Comparison of ENCODE assay signal across 9 mouse cellular contexts in genomic region chr13:95249511-95250456, GRCm38 (mm10). TPM values are rescaled to one million over a fixed set of nuclear protein-coding genes. Genes with fewer than 3 reads are reported as not detected.
A peak's percentile ranks its signal among the peaks of the same experiment; 100 is the strongest.
DNase-seq lines count a peak whose midpoint lies in the region; ATAC-seq lines count a peak whose summit lies in the region.
"Had no signal": no experiment of that assay in that cellular context is flagged by ENCODE, and none has a peak within 500 bp of the region (broad histone marks: within the 10 kb centered on the region; RNA-seq: fewer than 3 reads in every experiment).

Gene Pde8b, minus strand, starts transcription at chr13:95250336.

- WGBS in heart, embryonic 10.5 days = 4% methylated on average over 37 of the region's 37 CpGs
- 3% methylated on average over 34 of the region's 37 CpGs for WGBS in embryonic facial prominence, embryonic 15.5 days
- WGBS in hindbrain, embryonic 16.5 days = 4% methylated on average over 36 of the region's 37 CpGs

- H3K9ac ChIP-seq in embryonic facial prominence, embryonic 15.5 days = no peak within 1 kb of the TSS
- peak within 1 kb of the TSS; percentile 60 for H3K9ac ChIP-seq in hindbrain, embryonic 16.5 days (ENCODE audit: low read depth, low read length)

- H3K27me3 ChIP-seq in heart, embryonic 10.5 days (ENCODE audit: insufficient read depth, poor library complexity, severe bottlenecking) = peaks cover 50% of the 10 kb centered on the region
- peaks cover 19% of the 10 kb centered on the region for H3K27me3 ChIP-seq in embryonic facial prominence, embryonic 15.5 days
- no peaks in the 10 kb centered on the region for H3K27me3 ChIP-seq in hindbrain, embryonic 16.5 days (replicated peaks; ENCODE audit: control insufficient read depth, insufficient read depth, low read length)

- ATAC-seq in embryonic facial prominence, embryonic 15.5 days (ENCODE audit: insufficient number of reproducible peaks, low FRiP score, low TSS enrichment, low read depth) = no peak
- 0 out of 2 replicates have a peak, but pooled peaks have one; percentile 54 for ATAC-seq in hindbrain, embryonic 16.5 days

- no peak for DNase-seq in heart, embryonic 10.5 days (ENCODE audit: low spot score)
- no peak for DNase-seq in heart, adult 8-10 months (ENCODE audit: low spot score)
- peak; percentile 30 to 31 for DNase-seq in layer of hippocampus, postnatal 36 days
- DNase-seq in lung, postnatal 10 days = peak; percentile 24
- peak; percentile 16 to 41 for DNase-seq in right cerebral cortex, postnatal 36 days (ENCODE audit: low spot score in 2 of 2)
- DNase-seq in spleen, adult 12 weeks (ENCODE audit: low spot score) = no peak

- peak within 1 kb of the TSS; percentile 57 for H3K4me3 ChIP-seq in heart, embryonic 10.5 days
- peak within 1 kb of the TSS; percentile 28 for H3K4me3 ChIP-seq in embryonic facial prominence, embryonic 15.5 days (replicated peaks)
- H3K4me3 ChIP-seq in hindbrain, embryonic 16.5 days (ENCODE audit: low read length) = peak within 1 kb of the TSS; percentile 50
- H3K4me3 ChIP-seq: myocyte had no signal

- H3K36me3 ChIP-seq in heart, embryonic 10.5 days = no peaks in the 10 kb centered on the region
- no peaks in the 10 kb centered on the region for H3K36me3 ChIP-seq in embryonic facial prominence, embryonic 15.5 days
- H3K36me3 ChIP-seq in hindbrain, embryonic 16.5 days (ENCODE audit: control insufficient read depth, insufficient read depth, low read length) = no peaks in the 10 kb centered on the region

- H3K27ac ChIP-seq in heart, embryonic 10.5 days = no peak within 1 kb of the TSS
- H3K27ac ChIP-seq in embryonic facial prominence, embryonic 15.5 days (replicated peaks) = no peak within 1 kb of the TSS
- no peak within 1 kb of the TSS for H3K27ac ChIP-seq in hindbrain, embryonic 16.5 days (ENCODE audit: low read depth, low read length)

- H3K4me2 ChIP-seq in embryonic facial prominence, embryonic 15.5 days (replicated peaks) = peak within 1 kb of the TSS; percentile 48
- H3K4me2 ChIP-seq in hindbrain, embryonic 16.5 days (ENCODE audit: low read length) = peak within 1 kb of the TSS; percentile 89

- peaks cover 7% of the 10 kb centered on the region for H3K4me1 ChIP-seq in heart, embryonic 10.5 days
- H3K4me1 ChIP-seq in embryonic facial prominence, embryonic 15.5 days = peaks cover 9% of the 10 kb centered on the region; the same call in 1 of the 2 replicates
- H3K4me1 ChIP-seq in hindbrain, embryonic 16.5 days (ENCODE audit: control insufficient read depth, insufficient read depth, low read depth, low read length) = peaks cover 7% of the 10 kb centered on the region; the same call in 1 of the 2 replicates

- no peaks in the 10 kb centered on the region for H3K9me3 ChIP-seq in heart, embryonic 10.5 days
- H3K9me3 ChIP-seq in embryonic facial prominence, embryonic 15.5 days (replicated peaks) = no peaks in the 10 kb centered on the region
- no peaks in the 10 kb centered on the region for H3K9me3 ChIP-seq in hindbrain, embryonic 16.5 days (ENCODE audit: control insufficient read depth, low read length)

RNA-seq across cellular contexts. Expression of gene Pde8b, which starts in this region (rescaled TPM):
- 0.63 and 0.93 TPM in 2 replicates for polyA plus RNA-seq in heart, embryonic 10.5 days (2016; fragmentation: Nextera tagmentation; extraction: Ambion mirVana)
- 1 to 10 TPM; 2.5 to 5.2 (median 3.2) TPM for total RNA-seq in heart, adult 8-10 months (2022)
- 3.1 and 3.7 TPM in 2 replicates for polyA plus RNA-seq in embryonic facial prominence, embryonic 15.5 days (2015; fragmentation: Nextera tagmentation; extraction: Ambion mirVana)
- 7.5 and 8.9 TPM in 2 replicates for polyA plus RNA-seq in hindbrain, embryonic 16.5 days (2015; fragmentation: Nextera tagmentation; extraction: Ambion mirVana)
- total RNA-seq in layer of hippocampus, postnatal 36 days (2021) = 10 to 100 TPM; 97.2 to 99.8 TPM

Comparison
In these comparisons a context has a peak if more than half of its experiments do, and no peak if none do; other contexts are left out.
1. RNA of gene Pde8b (total RNA-seq): 97.2 to 99.8 TPM in layer of hippocampus, postnatal 36 days; 2.5 to 5.2 TPM in heart, adult 8-10 months; every median in the first group is over 10 times any median in the second.
2. DNase-seq: peak in layer of hippocampus, postnatal 36 days (2 of 2), lung, postnatal 10 days (single experiment) and right cerebral cortex, postnatal 36 days (2 of 2); none in heart, embryonic 10.5 days (single experiment), heart, adult 8-10 months (single experiment) and spleen, adult 12 weeks (single experiment).
3. Peak in every context shown above with its lines, with median percentiles within 50 percentile points of each other: H3K4me3 ChIP-seq.